Mouse (Mus musculus): ENCODE measurements around the gene Psma3.

DNA sequence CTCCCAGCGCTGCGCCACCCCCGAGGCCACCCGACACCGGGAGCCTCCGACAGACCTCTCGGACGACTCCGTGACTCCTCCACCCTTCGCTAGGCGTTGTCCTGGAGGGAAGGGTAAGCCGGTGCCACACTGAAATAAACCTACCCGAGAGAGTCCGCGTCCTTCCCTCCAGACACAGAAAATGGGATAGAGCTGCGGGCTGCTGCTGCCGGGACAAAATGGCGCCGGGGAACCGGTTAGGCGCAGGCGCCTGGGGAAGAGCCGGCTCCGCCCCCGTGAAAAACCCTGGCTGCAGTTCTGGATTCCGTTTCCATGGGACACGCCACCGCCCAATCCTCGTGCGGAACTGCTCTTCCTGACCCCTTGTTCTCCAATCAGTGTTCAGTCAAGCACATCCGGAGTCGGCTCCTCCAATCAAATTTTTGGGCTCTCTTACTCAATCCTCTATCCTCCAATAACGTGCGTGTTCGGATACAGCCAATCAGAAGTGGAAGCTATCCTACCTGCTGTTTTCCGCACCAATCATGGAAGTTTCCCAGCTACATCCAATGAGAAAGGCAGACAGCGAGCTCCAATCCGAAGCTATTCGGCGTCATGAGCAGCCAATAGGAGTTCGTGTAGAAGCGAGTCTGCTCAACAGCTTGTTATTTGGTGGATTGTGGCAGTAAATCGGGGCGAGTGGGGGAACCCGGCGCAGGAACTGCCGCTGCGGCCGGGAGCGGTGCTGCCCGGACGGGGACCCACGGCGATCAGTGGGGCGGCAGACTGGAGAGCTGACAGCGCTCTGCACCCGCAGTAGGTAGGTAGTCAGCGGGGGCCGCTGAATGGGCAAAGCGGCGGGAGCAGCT lies 41.2 kb downstream of the Psma3 start, which contains the start of gene Arid4a:
- TF ChIP-seq EP300 (IDR thresholded peaks at IDR 0.05; ENCODE audit: insufficient read depth, low read depth, low read length): no peak
- peak; percentile 77 for TF ChIP-seq POLR2A (IDR thresholded peaks at IDR 0.05; ENCODE audit: insufficient read depth, low read length)

All from ES-Bruce4 (cell line).